Mouse (Mus musculus) left cerebral cortex, adult 2 months (tissue): ENCODE measurements around the gene Cep128. TPM values are rescaled to one million over a fixed set of nuclear protein-coding genes. Genes with fewer than 3 reads are reported as not detected.
A peak's percentile ranks its signal among the peaks of the same experiment; 100 is the strongest.
"Not testable (repeated sequence)": the region's sequence is repeated elsewhere in the genome, so short reads cannot be mapped to it uniquely, and the experiment has no call there.

Experiments
- DNase-seq, 2 experiments: peaks; one replicate each; pipeline ENCODE4 v3.0.0; 2021 to 2022; ENCODE audit warnings: low spot score in 2 of 2, mixed read lengths in 1 of 2; ENCODE audit errors: extremely low spot score in 1 of 2
- H3K27ac ChIP-seq: fragments of 200-600 bp; 2 replicates; pipeline ENCODE4 v1.8.1; 2022
- H3K4me3 ChIP-seq: fragments of 200-600 bp; 2 replicates; pipeline ENCODE4 v1.8.1; 2022
- CTCF ChIP-seq: fragments of 200-600 bp; IDR thresholded peaks from 2 replicates; pipeline ENCODE4 v1.8.1; 2022; ENCODE audit warnings: antibody characterized with exemption, mild to moderate bottlenecking, moderate library complexity
- intact Hi-C: fragments of 180-260 bp; cut with DNase I; formaldehyde crosslinking; loops from one replicate; pipeline ENCODE4 v1.15.1; 2025
- total RNA-seq, 2 experiments: library from RNA; stranded (reverse); gene quantifications; 2 replicates each; pipeline ENCODE4 v1.2.3; 2021

Gene Cep128
- total RNA-seq, 2 experiments from 2014 or later = 6.9 to 7.1 TPM

- no peak for TF ChIP-seq CTCF
- no peak overlapping the region for H3K4me3 ChIP-seq
- intact Hi-C loops = no loop called here
- H3K27ac ChIP-seq = no peak overlapping the region
- no peak for DNase-seq
Measured at GRCm38 (mm10) chr12:91029116-91029515, 355.1 kb downstream of the Cep128 start.

- Histone ChIP-seq H3K27ac (no peak overlapping the region), H3K4me3 (no peak overlapping the region)
- no peak for TF ChIP-seq CTCF
- no peak for DNase-seq
- intact Hi-C loops = no loop called here
Measured at GRCm38 (mm10) chr12:91027681-91028080, 356.5 kb downstream of the Cep128 start.

GRCm38 (mm10) chr12:91027100-91027499, 357.1 kb downstream of the Cep128 start:
- no peak overlapping the region for H3K27ac ChIP-seq
- H3K4me3 ChIP-seq = no peak overlapping the region
- intact Hi-C loops = no loop called here
- DNase-seq = no peak
- no peak for TF ChIP-seq CTCF

- no peak for DNase-seq
- intact Hi-C loops = loop anchor here (2.0 to 10.0 kb wide), 2 partner anchors 98 to 280 kb away; partner anchors contain the start of gene Dio2
- H3K4me3 ChIP-seq = no peak overlapping the region
- no peak for TF ChIP-seq CTCF
- peak overlapping the region; percentile 32; the same call in 1 of the 2 replicates for H3K27ac ChIP-seq
Measured at GRCm38 (mm10) chr12:91015075-91015474, 369.1 kb downstream of the Cep128 start.

- intact Hi-C loops = loop anchor here (10.0 kb wide), 1 partner anchor 278 kb away; the partner anchor contains the start of gene Dio2
- Histone ChIP-seq H3K27ac (0 out of 2 replicates have a peak overlapping the region, but pooled peaks have one; percentile 6), H3K4me3 (no peak overlapping the region)
- no peak for DNase-seq
- TF ChIP-seq CTCF = no peak
Measured at GRCm38 (mm10) chr12:91013043-91013442, 371.2 kb downstream of the Cep128 start.

GRCm38 (mm10) chr12:91012184-91012583, 372.0 kb downstream of the Cep128 start:
- H3K4me3 ChIP-seq = no peak overlapping the region
- no peak overlapping the region for H3K27ac ChIP-seq
- intact Hi-C loops = loop anchor here (10.0 kb wide), 1 partner anchor 277 kb away; the partner anchor contains the start of gene Dio2
- no peak for TF ChIP-seq CTCF
- DNase-seq = no peak

GRCm38 (mm10) chr12:91008736-91009135, 375.5 kb downstream of the Cep128 start:
- no peak overlapping the region for H3K27ac ChIP-seq
- no peak for DNase-seq
- intact Hi-C loops = no loop called here
- TF ChIP-seq CTCF = no peak
- no peak overlapping the region for H3K4me3 ChIP-seq

GRCm38 (mm10) chr12:91008170-91008569, 376.0 kb downstream of the Cep128 start:
- TF ChIP-seq CTCF = no peak
- intact Hi-C loops = no loop called here
- no peak for DNase-seq
- H3K4me3 ChIP-seq = no peak overlapping the region
- H3K27ac ChIP-seq = no peak overlapping the region

GRCm38 (mm10) chr12:90997539-90997938, 386.7 kb downstream of the Cep128 start:
- H3K27ac ChIP-seq = no peak overlapping the region
- no peak overlapping the region for H3K4me3 ChIP-seq
- no peak for DNase-seq
- no peak for TF ChIP-seq CTCF
- intact Hi-C loops = no loop called here

- intact Hi-C loops = no loop called here
- H3K27ac ChIP-seq = no peak overlapping the region
- no peak for TF ChIP-seq CTCF
- H3K4me3 ChIP-seq = no peak overlapping the region
- no peak for DNase-seq
Measured at GRCm38 (mm10) chr12:90993331-90993730, 390.9 kb downstream of the Cep128 start.

- Histone ChIP-seq H3K27ac (no peak overlapping the region), H3K4me3 (no peak overlapping the region)
- intact Hi-C loops = no loop called here
- DNase-seq = no peak
- TF ChIP-seq CTCF = no peak
Measured at GRCm38 (mm10) chr12:90987782-90988181, 396.4 kb downstream of the Cep128 start.

GRCm38 (mm10) chr12:90987259-90987658, 396.9 kb downstream of the Cep128 start:
- intact Hi-C loops = no loop called here
- no peak for DNase-seq
- TF ChIP-seq CTCF = no peak
- Histone ChIP-seq H3K27ac (no peak overlapping the region), H3K4me3 (no peak overlapping the region)

- Histone ChIP-seq H3K27ac (no peak overlapping the region), H3K4me3 (no peak overlapping the region)
- TF ChIP-seq CTCF = no peak
- DNase-seq = no peak
- intact Hi-C loops = no loop called here
Measured at GRCm38 (mm10) chr12:90982018-90982417, 402.2 kb downstream of the Cep128 start.

- DNase-seq, H3K27ac ChIP-seq, intact Hi-C loops, H3K4me3 ChIP-seq: not testable (repeated sequence)
Measured at GRCm38 (mm10) chr12:90976406-90976805, 407.8 kb downstream of the Cep128 start.
